Mouse (Mus musculus) E14TG2a.4 (cell line): ENCODE data around the gene Tab1.

Experiments
- CTCF ChIP-seq: conservative IDR thresholded peaks from 2 replicates; pipeline ENCODE4 v1.5.1; 2014; ENCODE audit warnings: low read length
- POU5F1 ChIP-seq: IDR thresholded peaks from 2 replicates; pipeline ENCODE4 v1.6.1; 2014; ENCODE audit warnings: low read length, borderline replicate concordance

DNA sequence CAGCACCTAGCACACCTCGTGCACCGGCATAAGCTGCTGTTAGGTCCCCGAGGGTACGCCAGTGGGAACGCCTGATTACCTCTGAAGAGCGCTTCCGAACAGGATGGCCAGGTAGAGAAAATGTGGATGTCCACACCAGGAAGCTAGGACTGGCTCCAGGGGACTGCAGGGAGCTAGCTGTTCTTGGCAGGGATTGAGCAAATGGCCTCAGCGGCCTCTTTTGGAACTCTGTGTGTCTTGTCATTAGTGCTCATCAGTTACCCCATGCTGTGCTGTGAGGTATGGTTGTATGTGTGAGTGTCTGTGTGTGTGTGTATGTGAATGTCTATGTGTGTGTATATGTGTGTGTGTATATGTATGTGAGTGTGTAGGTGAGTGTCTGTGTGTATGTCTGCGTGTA, 42.4 kb downstream of the Tab1 start:
- no peak for TF ChIP-seq CTCF
- TF ChIP-seq POU5F1 = no peak
